Mouse (Mus musculus): ENCODE data around the gene Adipor1. TPM values are rescaled to one million over a fixed set of nuclear protein-coding genes. Genes with fewer than 3 reads are reported as not detected.

Gene Adipor1
- total and polyA plus RNA-seq, 3 experiments = 55.2 to 109 (median 94.1) TPM

GRCm38 (mm10) chr1:134381795-134382625 is 33.2 kb upstream of the Adipor1 start:
- no peak overlapping the region for H3K9ac ChIP-seq (ENCODE audit: control insufficient read depth, low read depth, low read length, poor library complexity, severe bottlenecking)
- TF ChIP-seq ZKSCAN1 (IDR thresholded peaks at IDR 0.05; ENCODE audit: low read depth, low read length) = no peak
- TF ChIP-seq EP300 (IDR thresholded peaks at IDR 0.05; ENCODE audit: low read depth in 1 of 2, low read length in 2 of 2) = no peak
- no peak for TF ChIP-seq TBP (IDR thresholded peaks at IDR 0.05; ENCODE audit: low read depth, low read length)
- TF ChIP-seq MAX (IDR thresholded peaks at IDR 0.05; ENCODE audit: low read length) = no peak
- TF ChIP-seq ZC3H11A (IDR thresholded peaks at IDR 0.05; ENCODE audit: low read depth, low read length) = no peak
- no peak for TF ChIP-seq RCOR1 (IDR thresholded peaks at IDR 0.05; ENCODE audit: low read depth, low read length)
- no peak for TF ChIP-seq NELFE (IDR thresholded peaks at IDR 0.05; ENCODE audit: low read depth, low read length)
- H3K9me3 ChIP-seq (replicated peaks; ENCODE audit: insufficient read depth, low read length) = no peaks in the 10 kb centered on the region
- H3K27me3 ChIP-seq (ENCODE audit: control insufficient read depth in 1 of 2, insufficient read depth in 2 of 2, low read length in 2 of 2) = peaks cover 2 to 6% of the 10 kb centered on the region in 2 experiments
- no peak overlapping the region for H3K27ac ChIP-seq (ENCODE audit: control insufficient read depth, low read depth, low read length)
- H3K36me3 ChIP-seq (ENCODE audit: control insufficient read depth in 1 of 2, insufficient read depth in 2 of 2, low read length in 2 of 2) = no peaks in the 10 kb centered on the region
- no peaks in the 10 kb centered on the region for H3K4me1 ChIP-seq (ENCODE audit: control insufficient read depth in 1 of 2, insufficient read depth in 2 of 2, low read length in 2 of 2)
- H3K4me3 ChIP-seq (ENCODE audit: control insufficient read depth in 1 of 2, insufficient read depth in 1 of 2, low read depth in 2 of 2, low read length in 2 of 2) = no peak overlapping the region
- H3K79me2 ChIP-seq (ENCODE audit: control insufficient read depth, insufficient read depth, low read length, poor library complexity) = no peaks in the 10 kb centered on the region
- DNase-seq (ENCODE audit: low read depth, low spot score) = no peak

DNA sequence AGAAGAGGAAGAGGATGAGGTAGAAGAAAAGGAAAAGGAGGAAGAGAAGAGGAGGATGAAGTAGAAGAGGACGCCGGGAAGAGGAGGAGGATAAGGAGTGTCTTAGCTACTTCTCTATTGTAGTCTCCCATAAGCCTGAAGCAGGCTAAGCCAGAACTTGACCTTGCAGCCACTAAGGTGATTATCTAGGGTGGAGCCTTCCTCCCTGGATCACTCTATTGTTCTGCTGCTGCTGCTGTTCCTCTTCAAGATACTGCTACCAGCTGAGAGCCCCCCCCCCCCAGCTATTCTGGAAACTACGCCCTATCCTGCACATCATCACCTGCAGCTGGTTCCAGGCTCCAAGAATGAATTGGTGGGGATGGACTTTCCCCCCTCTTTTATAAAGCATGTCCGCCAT is 30.6 kb upstream of the Adipor1 start:
- H3K79me2 ChIP-seq (ENCODE audit: control insufficient read depth, insufficient read depth, low read length, poor library complexity) = no peaks in the 10 kb centered on the region
- no peak overlapping the region for H3K9ac ChIP-seq (ENCODE audit: control insufficient read depth, low read depth, low read length, poor library complexity, severe bottlenecking)
- no peaks in the 10 kb centered on the region for H3K4me1 ChIP-seq (ENCODE audit: control insufficient read depth in 1 of 2, insufficient read depth in 2 of 2, low read length in 2 of 2)
- H3K36me3 ChIP-seq (ENCODE audit: control insufficient read depth in 1 of 2, insufficient read depth in 2 of 2, low read length in 2 of 2) = no peaks in the 10 kb centered on the region
- H3K4me3 ChIP-seq (ENCODE audit: control insufficient read depth in 1 of 2, insufficient read depth in 1 of 2, low read depth in 2 of 2, low read length in 2 of 2) = no peak overlapping the region
- TF ChIP-seq EP300 (IDR thresholded peaks at IDR 0.05; ENCODE audit: low read depth in 1 of 2, low read length in 2 of 2) = no peak
- TF ChIP-seq CTCF (IDR thresholded peaks at IDR 0.05 in 2 of 3, conservative IDR thresholded peaks at IDR 0.05 in 1 of 3; ENCODE audit: control insufficient read depth in 1 of 3, insufficient read depth in 1 of 3, low read depth in 2 of 3, low read length in 3 of 3, poor library complexity in 1 of 3, severe bottlenecking in 1 of 3) = no peak
- TF ChIP-seq NRF1 (IDR thresholded peaks at IDR 0.05; ENCODE audit: insufficient read depth, low read depth, low read length, poor library complexity, severe bottlenecking) = no peak
- no peak for TF ChIP-seq USF1 (IDR thresholded peaks at IDR 0.05; ENCODE audit: low read depth, low read length)
- TF ChIP-seq SIN3A (IDR thresholded peaks at IDR 0.05; ENCODE audit: low read length) = no peak
- TF ChIP-seq GATA1 (IDR thresholded peaks at IDR 0.05; ENCODE audit: low read depth, low read length) = no peak
- no peak for TF ChIP-seq MEF2A (IDR thresholded peaks at IDR 0.05; ENCODE audit: extremely low read depth, insufficient replicate concordance, low read depth, low read length, poor library complexity, severe bottlenecking)
- no peak for TF ChIP-seq ELF1 (IDR thresholded peaks at IDR 0.05; ENCODE audit: low read depth, low read length)
- no peak for TF ChIP-seq TBP (IDR thresholded peaks at IDR 0.05; ENCODE audit: low read depth, low read length)
- TF ChIP-seq TCF12 (IDR thresholded peaks at IDR 0.05; ENCODE audit: low read depth, low read length) = no peak
- no peak for TF ChIP-seq USF2 (IDR thresholded peaks at IDR 0.05; ENCODE audit: borderline replicate concordance in 1 of 2, insufficient read depth in 1 of 2, low read depth in 1 of 2, low read length in 2 of 2)
- no peak overlapping the region for H3K27ac ChIP-seq (ENCODE audit: control insufficient read depth, low read depth, low read length)
- no peaks in the 10 kb centered on the region for H3K9me3 ChIP-seq (replicated peaks; ENCODE audit: insufficient read depth, low read length)
- peaks cover 0 to 4% of the 10 kb centered on the region in 2 experiments; a peak in 3 of 4 replicates for H3K27me3 ChIP-seq (ENCODE audit: control insufficient read depth in 1 of 2, insufficient read depth in 2 of 2, low read length in 2 of 2)
- no peak for DNase-seq (ENCODE audit: low read depth, low spot score)

Data from MEL (cell line).